Mouse (Mus musculus): ENCODE data around the gene Elf2. TPM values are rescaled to one million over a fixed set of nuclear protein-coding genes. Genes with fewer than 3 reads are reported as not detected.

The Elf2 gene
- total and polyA plus RNA-seq, 3 experiments: 31.2 to 41.2 (median 32.2) TPM

DNA sequence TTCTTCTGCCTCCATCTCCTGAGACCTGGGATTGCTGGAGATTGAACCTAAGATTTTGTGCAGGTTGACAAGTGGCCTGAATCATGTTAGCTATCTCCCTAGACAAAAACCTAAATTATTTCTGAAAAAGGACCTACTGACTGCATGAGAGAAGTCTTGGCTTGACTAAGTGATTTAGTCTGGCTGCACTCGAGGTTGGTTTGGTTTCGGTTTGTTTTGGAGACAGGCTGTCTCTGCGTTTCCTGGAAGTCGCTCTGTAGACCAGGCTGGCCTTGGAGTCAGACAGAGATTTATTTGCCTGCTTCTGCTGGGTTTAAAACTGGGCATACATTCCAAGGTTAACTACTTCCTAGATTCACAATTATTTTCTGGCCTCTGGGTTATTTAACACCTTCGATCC is 32.4 kb upstream of the Elf2 start:
- in situ Hi-C loops (cut with MboI; ENCODE audit: low pct_ligation_motif_present, low pct_unique_long_range_greater_than_20kb, low sequenced_read_pairs) (no loop called here), dilution Hi-C loops (cut with MboI; ENCODE audit: extremely low pct_ligation_motif_present, extremely low pct_unique_long_range_greater_than_20kb, low sequenced_read_pairs) (no loop called here)
- Histone ChIP-seq H3K27ac (ENCODE audit: insufficient read depth, low read depth) (no peak overlapping the region), H3K4me2 (ENCODE audit: insufficient read depth, low read depth, poor library complexity, severe bottlenecking) (peak overlapping the region; percentile 79), H3K9me3 (replicated peaks; ENCODE audit: low read length) (peaks cover 3% of the 10 kb centered on the region), H3K4me3 (replicated peaks in 1 of 3; ENCODE audit: low read depth in 2 of 3, low read length in 2 of 3, poor library complexity in 1 of 3) (peak overlapping the region; percentile 23 to 33 (median 28)), H3K36me3 (replicated peaks in 1 of 2; ENCODE audit: control insufficient read depth in 1 of 2, insufficient read depth in 1 of 2, low read length in 1 of 2) (no peaks in the 10 kb centered on the region), H3K27me3 (replicated peaks) (no peaks in the 10 kb centered on the region), H3K79me2 (replicated peaks; ENCODE audit: control insufficient read depth, extremely low read depth, insufficient read depth, poor library complexity, severe bottlenecking) (no peaks in the 10 kb centered on the region), H3K4me1 (ENCODE audit: control insufficient read depth in 1 of 2, insufficient read depth in 2 of 2) (peaks cover 0 to 11% of the 10 kb centered on the region in 2 experiments; a peak in 2 of 4 replicates), H3K9ac (ENCODE audit: insufficient read depth, low read depth) (peak overlapping the region; percentile 73)
- TF ChIP-seq IRF4 (IDR thresholded peaks at IDR 0.05; ENCODE audit: low read depth, low read length): no peak
- TF ChIP-seq POLR2A (IDR thresholded peaks at IDR 0.05; ENCODE audit: low read depth, low read length): peak; percentile 42; the same call in 1 of the 2 replicates
- TF ChIP-seq ZKSCAN1 (IDR thresholded peaks at IDR 0.05; ENCODE audit: borderline replicate concordance, low read depth, low read length): 0 out of 2 replicates have a peak, but pooled peaks have one; percentile 5
- no peak for DNase-seq (ENCODE audit: extremely low read depth)

GRCm38 (mm10) chr3:51371826-51372225 is 31.4 kb upstream of the Elf2 start:
- no peak for DNase-seq (ENCODE audit: extremely low read depth)
- no peaks in the 10 kb centered on the region for H3K27me3 ChIP-seq (replicated peaks)
- H3K9me3 ChIP-seq (replicated peaks; ENCODE audit: low read length): peaks cover 3% of the 10 kb centered on the region
- H3K36me3 ChIP-seq (replicated peaks in 1 of 2; ENCODE audit: control insufficient read depth in 1 of 2, insufficient read depth in 1 of 2, low read length in 1 of 2): no peaks in the 10 kb centered on the region
- no peak overlapping the region for H3K4me3 ChIP-seq (replicated peaks in 1 of 3; ENCODE audit: low read depth in 2 of 3, low read length in 2 of 3, poor library complexity in 1 of 3)
- in situ Hi-C loops (cut with MboI; ENCODE audit: low pct_ligation_motif_present, low pct_unique_long_range_greater_than_20kb, low sequenced_read_pairs): no loop called here
- H3K27ac ChIP-seq (ENCODE audit: insufficient read depth, low read depth): no peak overlapping the region
- TF ChIP-seq TBP (conservative IDR thresholded peaks at IDR 0.05; ENCODE audit: low read depth, low read length): peak; percentile 94
- no peak for TF ChIP-seq ELF1 (IDR thresholded peaks at IDR 0.05; ENCODE audit: low read depth, low read length)
- H3K9ac ChIP-seq (ENCODE audit: insufficient read depth, low read depth): no peak overlapping the region
- dilution Hi-C loops (cut with MboI; ENCODE audit: extremely low pct_ligation_motif_present, extremely low pct_unique_long_range_greater_than_20kb, low sequenced_read_pairs): no loop called here
- H3K4me2 ChIP-seq (ENCODE audit: insufficient read depth, low read depth, poor library complexity, severe bottlenecking): no peak overlapping the region
- H3K79me2 ChIP-seq (replicated peaks; ENCODE audit: control insufficient read depth, extremely low read depth, insufficient read depth, poor library complexity, severe bottlenecking): no peaks in the 10 kb centered on the region
- H3K4me1 ChIP-seq (ENCODE audit: control insufficient read depth in 1 of 2, insufficient read depth in 2 of 2): peaks cover 0 to 11% of the 10 kb centered on the region in 2 experiments; a peak in 2 of 4 replicates

DNA sequence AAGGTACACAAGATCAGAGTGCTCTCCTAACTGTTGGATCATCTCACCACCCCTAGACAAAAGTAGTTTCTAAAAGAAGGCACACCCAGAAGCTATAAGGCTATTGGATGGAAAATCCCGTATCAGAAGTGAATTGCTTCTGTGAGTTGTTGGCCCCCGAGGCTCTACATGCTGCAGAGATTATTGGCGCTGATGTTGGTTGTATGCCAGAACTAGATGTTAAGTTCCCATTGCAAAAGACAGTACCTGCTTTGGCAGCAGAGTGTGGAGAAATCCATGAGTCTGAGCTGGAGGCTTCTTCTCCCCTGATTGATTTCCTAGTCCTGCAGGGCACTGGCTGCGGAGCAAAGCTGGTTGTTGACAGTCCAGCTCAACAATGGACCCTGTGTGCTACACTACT is 27.5 kb upstream of the Elf2 start:
- H3K4me2 ChIP-seq (ENCODE audit: insufficient read depth, low read depth, poor library complexity, severe bottlenecking): no peak overlapping the region
- H3K79me2 ChIP-seq (replicated peaks; ENCODE audit: control insufficient read depth, extremely low read depth, insufficient read depth, poor library complexity, severe bottlenecking): no peaks in the 10 kb centered on the region
- no peak for DNase-seq (ENCODE audit: extremely low read depth)
- dilution Hi-C loops (cut with MboI; ENCODE audit: extremely low pct_ligation_motif_present, extremely low pct_unique_long_range_greater_than_20kb, low sequenced_read_pairs) (no loop called here), in situ Hi-C loops (cut with MboI; ENCODE audit: low pct_ligation_motif_present, low pct_unique_long_range_greater_than_20kb, low sequenced_read_pairs) (loop anchor here (10.0 kb wide), 1 partner anchor 133 kb away; no protein-coding TSS in a partner anchor)
- peaks cover 4% of the 10 kb centered on the region for H3K9me3 ChIP-seq (replicated peaks; ENCODE audit: low read length)
- H3K27me3 ChIP-seq (replicated peaks): no peaks in the 10 kb centered on the region
- H3K4me1 ChIP-seq (ENCODE audit: control insufficient read depth in 1 of 2, insufficient read depth in 2 of 2): peaks cover 8 to 30% of the 10 kb centered on the region in 2 experiments
- H3K4me3 ChIP-seq (replicated peaks in 1 of 3; ENCODE audit: low read depth in 2 of 3, low read length in 2 of 3, poor library complexity in 1 of 3): no peak overlapping the region
- no peaks in the 10 kb centered on the region for H3K36me3 ChIP-seq (replicated peaks in 1 of 2; ENCODE audit: control insufficient read depth in 1 of 2, insufficient read depth in 1 of 2, low read length in 1 of 2)
- no peak overlapping the region for H3K27ac ChIP-seq (ENCODE audit: insufficient read depth, low read depth)
- no peak for TF ChIP-seq BHLHE40 (IDR thresholded peaks at IDR 0.05; ENCODE audit: low read depth, low read length)
- no peak for TF ChIP-seq NRF1 (IDR thresholded peaks at IDR 0.05; ENCODE audit: low read depth, low read length)
- no peak for TF ChIP-seq ZC3H11A (IDR thresholded peaks at IDR 0.05; ENCODE audit: low read depth, low read length)
- TF ChIP-seq KAT2A (IDR thresholded peaks at IDR 0.05; ENCODE audit: insufficient replicate concordance, low read length): no peak
- no peak for TF ChIP-seq E2F4 (IDR thresholded peaks at IDR 0.05; ENCODE audit: insufficient replicate concordance, low read depth, low read length)
- TF ChIP-seq ZNF384 (IDR thresholded peaks at IDR 0.05; ENCODE audit: low read depth, low read length): no peak
- TF ChIP-seq TCF12 (IDR thresholded peaks at IDR 0.05; ENCODE audit: low read depth, low read length): no peak
- no peak for TF ChIP-seq MAZ (IDR thresholded peaks at IDR 0.05; ENCODE audit: low read depth, low read length)
- TF ChIP-seq POLR2A (IDR thresholded peaks at IDR 0.05; ENCODE audit: low read depth, low read length): no peak
- TF ChIP-seq GABPA (IDR thresholded peaks at IDR 0.05; ENCODE audit: insufficient replicate concordance, low read depth, low read length): no peak
- no peak for TF ChIP-seq JUN (IDR thresholded peaks at IDR 0.05; ENCODE audit: insufficient read depth, low read depth, low read length)
- no peak overlapping the region for H3K9ac ChIP-seq (ENCODE audit: insufficient read depth, low read depth)
